Mouse (Mus musculus) bone marrow macrophage, adult 2 months (primary cell): ENCODE results near the gene Traf7. TPM values are rescaled to one million over a fixed set of nuclear protein-coding genes. Genes with fewer than 3 reads are reported as not detected.

Experiments used
- H3K27ac ChIP-seq: 2 replicates; pipeline ENCODE4 v1.5.1; 2012; ENCODE audit warnings: low read depth, low read length; ENCODE audit not compliant: insufficient read depth
- H3K4me1 ChIP-seq: 2 replicates; pipeline ENCODE4 v1.6.1; 2012; ENCODE audit warnings: low read length; ENCODE audit not compliant: control insufficient read depth, insufficient read depth
- H3K4me3 ChIP-seq: 2 replicates; pipeline ENCODE4 v1.5.1; 2012; ENCODE audit warnings: mild to moderate bottlenecking, low read length, moderate library complexity; ENCODE audit not compliant: insufficient read depth
- CTCF ChIP-seq: IDR thresholded peaks from 2 replicates; pipeline ENCODE4 v1.5.1; 2012; ENCODE audit warnings: low read depth, mild to moderate bottlenecking, low read length, moderate library complexity
- POLR2A ChIP-seq: IDR thresholded peaks from 2 replicates; pipeline ENCODE4 v1.6.1; 2012; ENCODE audit warnings: mild to moderate bottlenecking, low read depth, low read length, borderline replicate concordance
- polyA plus RNA-seq: library from polyadenylated mRNA; stranded (reverse); fragments of >200 nt; gene quantifications from 2 replicates; pipeline ENCODE4 v1.2.4, GENCODE M21; 2012; ENCODE audit not compliant: missing spikeins, insufficient read depth, insufficient read length

The Traf7 gene
- polyA plus RNA-seq, 1 experiment, result 102 TPM

DNA sequence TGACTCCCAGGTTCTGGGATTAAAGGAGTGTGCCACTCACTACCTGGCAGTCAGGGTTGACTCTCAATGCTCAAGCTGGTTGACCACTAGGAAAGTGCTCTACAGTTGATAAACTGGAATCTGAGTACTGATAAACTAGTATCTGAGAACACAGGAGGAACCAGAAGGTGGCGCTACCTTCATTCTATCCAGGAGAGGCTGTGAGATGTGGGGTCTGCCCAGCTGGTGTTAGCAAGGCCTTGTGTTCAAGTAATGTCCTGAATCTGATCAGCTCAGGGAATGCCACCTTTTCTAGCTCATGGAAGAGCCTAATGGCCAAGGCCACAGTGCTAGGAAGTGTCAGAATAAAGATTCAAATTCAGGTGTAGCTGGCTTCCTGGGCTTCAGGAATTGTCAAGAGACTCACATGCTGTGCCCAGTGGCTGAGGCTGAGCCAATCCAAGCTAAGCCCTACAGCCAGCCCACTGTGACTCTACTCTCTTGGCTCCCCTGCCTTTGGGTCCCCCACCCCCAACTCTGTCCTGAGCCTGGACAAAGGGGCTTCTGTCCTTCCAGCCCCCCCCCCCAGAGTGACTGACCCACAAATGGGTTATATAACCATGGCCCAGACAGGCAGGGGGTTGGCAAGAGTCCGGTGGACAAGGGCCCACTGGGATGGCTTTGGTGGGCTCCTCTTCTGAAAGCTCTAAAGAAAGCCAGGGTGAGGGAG, 33.0 kb downstream of the Traf7 start:
- Histone ChIP-seq H3K4me3 (no peak overlapping the region), H3K4me1 (no peaks in the 10 kb centered on the region), H3K27ac (no peak overlapping the region)
- TF ChIP-seq POLR2A (no peak), CTCF (peak; percentile 69)

DNA sequence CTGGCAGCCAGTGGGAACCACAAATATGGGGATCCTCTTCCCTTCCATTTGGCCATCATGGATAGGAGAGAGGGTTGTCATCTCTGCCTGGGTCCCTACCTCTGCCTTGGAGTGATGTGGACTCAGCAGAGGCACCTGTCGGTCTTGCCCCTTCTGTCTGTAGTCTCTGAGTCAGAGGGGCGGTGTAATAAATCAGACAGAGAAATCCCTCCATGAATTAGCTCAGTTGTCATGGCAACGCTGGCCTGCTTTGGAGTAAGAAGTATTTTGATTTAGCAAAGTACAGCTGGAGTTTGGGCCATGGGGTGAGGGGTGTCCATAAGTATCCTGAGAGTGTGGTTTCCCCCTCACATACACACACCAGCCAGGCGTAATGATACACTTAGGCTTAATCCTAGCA, 37.3 kb downstream of the Traf7 start:
- no peak overlapping the region for H3K4me3 ChIP-seq
- no peaks in the 10 kb centered on the region for H3K4me1 ChIP-seq
- no peak overlapping the region for H3K27ac ChIP-seq
- no peak for TF ChIP-seq POLR2A
- TF ChIP-seq CTCF, result no peak

DNA sequence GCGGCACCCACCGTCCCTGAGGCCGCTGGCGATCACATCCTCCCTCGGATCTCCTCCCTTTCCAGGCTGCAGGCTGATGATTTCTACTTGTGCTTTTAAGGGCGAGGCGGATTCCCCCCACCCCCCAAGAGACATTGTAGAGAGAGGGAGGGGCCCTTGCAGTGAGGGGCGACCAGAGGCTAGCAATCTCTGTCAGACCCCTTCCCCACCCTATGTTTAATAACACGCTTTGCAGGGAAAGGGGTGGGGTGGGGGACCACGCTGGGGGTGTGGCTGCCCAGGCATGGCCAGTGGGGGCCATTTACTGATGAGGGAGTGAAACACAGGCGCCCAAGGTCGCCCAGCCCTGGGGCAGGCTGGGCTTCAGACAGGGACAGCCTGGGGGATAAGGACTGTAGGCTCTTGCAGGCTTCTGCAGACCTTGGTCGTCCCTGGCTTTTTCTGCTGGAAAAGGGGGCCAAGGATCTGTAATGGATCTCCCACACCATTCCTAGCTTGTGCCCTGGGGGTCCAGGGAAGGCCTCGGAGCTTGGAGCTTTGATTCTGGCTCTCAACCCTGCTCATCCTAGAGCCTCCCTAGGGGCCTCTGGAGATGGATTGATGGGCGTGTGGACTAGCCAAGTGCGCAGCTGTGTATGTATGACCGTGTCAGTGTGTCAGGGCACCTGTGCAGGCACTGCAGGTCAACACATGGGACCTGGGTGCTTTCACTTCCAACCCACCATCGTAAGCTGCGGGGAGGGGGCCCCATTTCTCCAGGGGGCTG, 38.3 kb downstream of the Traf7 start:
- Histone ChIP-seq H3K4me3 (peak overlapping the region; percentile 62; the same call in 1 of the 2 replicates), H3K4me1 (no peaks in the 10 kb centered on the region), H3K27ac (no peak overlapping the region)
- TF ChIP-seq POLR2A (no peak), CTCF (no peak)

DNA sequence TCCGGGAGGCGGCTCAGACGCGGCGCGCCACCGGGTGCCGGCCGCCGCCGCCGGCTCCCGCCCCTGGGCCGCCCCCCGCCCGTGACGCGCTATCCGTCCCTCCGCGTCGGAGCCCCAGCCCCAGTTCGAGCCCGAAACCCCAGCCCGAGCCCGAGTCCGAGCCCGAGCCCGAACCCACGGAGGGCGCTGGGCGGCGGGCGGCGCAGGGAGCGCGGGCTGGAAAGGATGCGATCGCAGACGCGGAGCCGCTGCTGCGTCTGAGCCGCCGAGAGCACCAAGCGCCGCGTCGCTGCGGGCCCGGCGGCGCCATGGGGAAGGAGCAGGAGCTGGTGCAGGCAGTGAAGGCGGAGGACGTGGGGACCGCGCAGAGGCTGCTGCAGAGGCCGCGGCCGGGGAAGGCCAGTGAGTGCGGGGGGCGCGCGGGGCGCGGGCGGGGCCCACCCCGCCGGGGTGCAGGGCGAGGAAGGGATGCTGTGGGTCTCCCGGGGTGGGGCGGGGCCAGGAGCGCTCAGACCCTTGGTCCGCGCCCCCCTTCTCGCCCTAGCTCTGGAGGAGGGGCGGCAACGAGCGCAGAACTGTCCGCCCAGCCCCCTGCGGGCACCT, 39.0 kb downstream of the Traf7 start:
- Histone ChIP-seq H3K4me1 (no peaks in the 10 kb centered on the region), H3K27ac (no peak overlapping the region), H3K4me3 (peak overlapping the region; percentile 62)
- TF ChIP-seq POLR2A, result no peak
- no peak for TF ChIP-seq CTCF

DNA sequence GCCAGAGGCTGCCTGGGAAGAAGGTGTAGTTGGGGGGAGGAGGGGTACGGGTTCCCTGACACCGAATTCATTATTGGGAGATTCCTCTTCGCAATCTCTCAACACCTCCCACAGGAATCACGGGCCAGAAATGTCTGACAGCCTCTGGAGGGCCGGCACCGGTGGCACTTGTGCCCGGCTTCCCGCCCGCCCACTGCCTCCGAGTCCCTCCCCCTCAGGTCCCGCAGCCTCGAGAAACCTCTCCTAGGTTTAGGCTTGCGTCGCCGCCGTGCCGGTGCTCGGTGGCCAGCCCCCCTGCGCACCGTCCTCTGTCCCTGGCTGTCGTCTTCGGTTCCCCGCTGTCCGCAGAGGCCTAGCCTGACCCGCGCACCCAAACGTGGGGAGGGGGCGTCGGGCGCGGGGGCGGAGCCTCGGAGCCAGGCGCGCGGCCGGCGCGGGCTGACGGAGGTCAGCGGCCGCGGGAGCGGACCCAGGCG, 39.5 kb downstream of the Traf7 start, which contains the start of gene Caskin1:
Caskin1 (plus strand) TSS at position 416 of the 476 bp plus-strand sequence.
- Histone ChIP-seq H3K4me1 (no peaks in the 10 kb centered on the region), H3K27ac (no peak within 1 kb of the TSS), H3K4me3 (peak within 1 kb of the TSS; percentile 62)
- TF ChIP-seq CTCF, result no peak
- no peak for TF ChIP-seq POLR2A

DNA sequence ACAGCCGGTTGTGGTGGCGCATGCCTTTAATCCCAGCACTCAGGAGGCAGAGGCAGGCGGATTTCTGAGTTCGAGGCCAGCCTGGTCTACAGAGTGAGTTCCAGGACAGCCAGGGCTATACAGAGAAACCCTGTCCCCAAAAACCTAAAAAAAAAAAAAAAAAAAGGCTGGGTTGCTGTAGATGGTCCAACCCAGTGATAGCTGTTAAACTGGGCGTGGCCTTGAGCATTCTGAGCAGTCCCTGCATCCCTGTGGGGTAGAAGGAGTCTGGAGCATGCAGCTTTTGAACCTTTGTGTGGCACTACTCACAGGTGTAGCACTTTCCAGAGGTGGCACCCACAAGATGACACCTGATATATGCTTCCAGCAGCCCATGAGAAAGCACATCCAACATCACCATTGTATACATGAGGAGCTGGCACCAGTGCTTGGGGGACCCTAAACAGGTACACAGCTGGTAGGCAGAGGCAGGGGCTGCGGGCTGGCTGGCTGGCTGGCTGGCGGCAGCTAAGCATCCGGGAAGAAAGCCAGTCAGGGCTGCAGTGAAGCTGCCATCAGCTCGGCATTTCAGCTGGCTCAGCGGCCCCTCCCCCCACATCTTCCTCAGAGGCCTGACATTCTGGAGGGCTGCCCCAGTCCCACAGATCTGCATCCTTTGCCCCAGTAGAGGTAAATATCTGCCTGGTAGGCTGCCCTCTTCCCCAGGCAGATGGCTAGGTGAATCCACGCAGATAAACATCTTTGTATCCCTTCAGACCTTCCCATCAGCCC, 42.5 kb downstream of the Traf7 start:
- Histone ChIP-seq H3K4me3 (no peak overlapping the region), H3K4me1 (peaks cover 4% of the 10 kb centered on the region), H3K27ac (no peak overlapping the region)
- TF ChIP-seq POLR2A (no peak), CTCF (no peak)

DNA sequence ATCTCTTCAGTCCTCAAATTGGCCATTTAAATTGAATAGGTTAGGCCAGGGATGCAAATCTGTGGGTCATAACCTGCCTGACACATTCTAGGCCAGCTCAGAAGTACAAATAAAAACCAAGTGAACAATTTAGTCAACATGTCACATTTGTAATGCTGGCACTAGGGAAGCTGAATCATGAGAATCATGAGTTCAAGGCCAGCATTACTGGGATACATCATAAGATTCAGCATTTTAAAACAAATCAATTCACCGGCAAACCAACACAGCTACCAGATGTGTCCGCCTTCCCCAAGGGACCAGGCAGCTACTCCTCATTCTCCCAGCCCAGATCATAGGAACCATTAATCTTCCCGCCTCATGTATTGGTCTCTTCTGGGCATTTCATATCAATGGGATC, 44.2 kb downstream of the Traf7 start:
- TF ChIP-seq POLR2A (no peak), CTCF (no peak)
- H3K4me3 ChIP-seq, result no peak overlapping the region
- H3K4me1 ChIP-seq, result peaks cover 10% of the 10 kb centered on the region
- H3K27ac ChIP-seq, result no peak overlapping the region

DNA sequence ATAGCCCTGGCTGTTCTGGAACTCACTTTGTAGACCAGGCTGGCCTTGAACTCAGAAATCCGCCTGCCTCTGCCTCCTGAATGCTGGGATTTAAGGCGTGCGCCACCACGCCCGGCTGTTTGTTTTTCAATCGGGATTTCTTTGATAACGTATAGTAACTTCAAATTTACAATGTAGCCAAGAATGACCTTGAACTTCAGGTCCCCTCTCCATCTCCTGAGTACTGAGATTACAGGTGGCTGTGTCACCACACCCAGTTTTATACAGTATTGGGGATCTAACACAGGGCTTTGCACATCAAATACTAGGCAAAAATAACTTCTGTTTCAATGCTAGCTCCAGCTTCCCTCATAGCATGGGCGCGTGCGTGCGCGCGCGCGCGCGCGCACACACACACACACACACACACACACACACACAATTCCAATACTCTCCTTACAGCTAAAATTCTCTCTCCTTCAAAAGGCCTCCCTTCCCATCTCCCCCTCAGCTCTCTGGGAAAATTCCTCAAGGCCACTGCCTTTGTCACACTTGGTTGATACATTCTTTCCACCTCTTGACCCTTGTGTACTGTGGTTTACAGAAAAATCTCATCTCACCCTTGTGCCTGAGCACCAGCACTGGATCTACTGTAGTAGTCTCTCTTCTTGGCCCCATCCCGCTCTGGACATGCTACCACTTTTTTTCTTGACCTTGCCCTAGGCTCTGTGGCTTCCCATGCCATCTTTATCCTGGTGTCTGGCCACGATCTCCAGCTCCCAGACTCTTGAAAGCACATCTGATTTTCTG, 46.5 kb downstream of the Traf7 start:
- Histone ChIP-seq H3K27ac (no peak overlapping the region), H3K4me3 (no peak overlapping the region), H3K4me1 (peaks cover 19% of the 10 kb centered on the region)
- no peak for TF ChIP-seq CTCF
- no peak for TF ChIP-seq POLR2A
